Mouse (Mus musculus): Measurements from ENCODE around the gene Ttc25.
A peak's percentile ranks its signal among the peaks of the same experiment; 100 is the strongest.
"Not testable (repeated sequence)": the region's sequence is repeated elsewhere in the genome, so short reads cannot be mapped to it uniquely, and the experiment has no call there.

Ttc25 gene

GRCm38 (mm10) chr11:100574188-100574587 is 28.8 kb downstream of the Ttc25 start:
- DNase-seq: no peak

- peak; percentile 65 for DNase-seq
These were observed 29.5 kb downstream of the Ttc25 start, which contains the start of gene Cnp for GRCm38 (mm10) chr11:100574708-100575483. Gene Cnp (plus strand): TSS chr11:100574904.

- peak; percentile 62 for DNase-seq
These were observed 30.1 kb downstream of the Ttc25 start for GRCm38 (mm10) chr11:100575484-100575855.

- DNase-seq: no peak
These were observed 30.8 kb downstream of the Ttc25 start for GRCm38 (mm10) chr11:100576256-100576655.

- no peak for DNase-seq
These were observed 32.6 kb downstream of the Ttc25 start for GRCm38 (mm10) chr11:100577852-100578599.

GRCm38 (mm10) chr11:100579116-100579799 is 33.9 kb downstream of the Ttc25 start:
- DNase-seq: no peak

- no peak for DNase-seq
These were observed 34.9 kb downstream of the Ttc25 start for GRCm38 (mm10) chr11:100580275-100580674.

- peak; percentile 50 for DNase-seq
These were observed 36.3 kb downstream of the Ttc25 start for GRCm38 (mm10) chr11:100581756-100582155.

- not testable (repeated sequence) for DNase-seq
These were observed 37.0 kb downstream of the Ttc25 start for GRCm38 (mm10) chr11:100582413-100582812.

- no peak for DNase-seq
These were observed 37.4 kb downstream of the Ttc25 start for GRCm38 (mm10) chr11:100582836-100583235.

GRCm38 (mm10) chr11:100584561-100584961 is 39.2 kb downstream of the Ttc25 start:
- DNase-seq: no peak

- no peak for DNase-seq
These were observed 39.7 kb downstream of the Ttc25 start for GRCm38 (mm10) chr11:100585148-100585547.

GRCm38 (mm10) chr11:100588462-100588861 is 43.1 kb downstream of the Ttc25 start:
- DNase-seq: no peak

- no peak for DNase-seq
These were observed 47.1 kb downstream of the Ttc25 start for GRCm38 (mm10) chr11:100592346-100593046.

- no peak for DNase-seq
These were observed 49.2 kb downstream of the Ttc25 start for GRCm38 (mm10) chr11:100594608-100595007.

- DNase-seq: no peak
These were observed 50.1 kb downstream of the Ttc25 start for GRCm38 (mm10) chr11:100595533-100595932.

- no peak for DNase-seq
These were observed 52.7 kb downstream of the Ttc25 start for GRCm38 (mm10) chr11:100598074-100598473.

- no peak for DNase-seq
These were observed 56.0 kb downstream of the Ttc25 start for GRCm38 (mm10) chr11:100601372-100601771.

- no peak for DNase-seq
These were observed 57.7 kb downstream of the Ttc25 start for GRCm38 (mm10) chr11:100603155-100603554.

GRCm38 (mm10) chr11:100603813-100604212 is 58.4 kb downstream of the Ttc25 start:
- peak; percentile 55 for DNase-seq

GRCm38 (mm10) chr11:100604321-100605005 is 59.1 kb downstream of the Ttc25 start:
- no peak for DNase-seq

GRCm38 (mm10) chr11:100605451-100605850 is 60.0 kb downstream of the Ttc25 start:
- peak; percentile 62 for DNase-seq
